Mouse (Mus musculus) kidney, adult 2 months (tissue): ENCODE data around the gene Tnfrsf1a.

ENCODE experiments used
- CTCF ChIP-seq: fragments of 200-500 bp; conservative IDR thresholded peaks from 2 replicates; pipeline ENCODE4 v1.5.1; 2011; ENCODE audit warnings: low read depth, mild to moderate bottlenecking, control low read depth, low read length, moderate library complexity, mixed read lengths; ENCODE audit not compliant: insufficient read depth, insufficient read length
- POLR2A ChIP-seq: fragments of 200-500 bp; IDR thresholded peaks from one replicate; pipeline ENCODE4 v1.6.1; 2011; ENCODE audit warnings: low read depth, low read length, control low read depth

- TF ChIP-seq POLR2A (no peak), CTCF (peak; percentile 26; the same call in 1 of the 2 replicates)
These were observed 10.8 kb downstream of the Tnfrsf1a start for GRCm38 (mm10) chr6:125359999-125360398.
